Mouse (Mus musculus) spleen, embryonic (tissue): ENCODE measurements around the gene Mylk2.

Experiments
- CTCF ChIA-PET: fragments of 350-600 bp; sonication (Branson Sonifier 250); formaldehyde crosslinking; loops from one replicate; lab custom pipeline; 2022; lab: Charles Lee

Gene Mylk2

DNA sequence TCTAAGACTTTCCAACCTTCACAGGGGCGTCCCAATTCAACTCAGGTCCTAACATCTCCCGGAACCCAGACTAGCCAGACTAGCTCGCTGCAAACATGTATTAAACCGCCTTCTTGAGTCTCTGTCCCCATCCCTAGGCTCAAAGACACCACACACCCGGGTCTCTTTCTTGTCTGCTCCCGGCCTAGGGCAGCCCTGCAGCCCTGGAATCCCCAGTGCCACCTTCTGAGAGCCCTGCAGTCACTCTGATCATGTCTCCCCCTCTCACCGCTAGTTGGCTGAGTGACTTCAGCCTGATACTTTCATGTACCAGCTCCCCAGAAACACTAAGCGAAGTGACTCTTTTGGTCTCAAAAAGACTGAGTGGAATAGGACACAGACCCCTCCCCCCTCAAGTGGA, 32.4 kb downstream of the Mylk2 start:
- CTCF ChIA-PET: no interaction called here

GRCm38 (mm10) chr2:152944013-152944412, 32.9 kb downstream of the Mylk2 start:
- CTCF ChIA-PET: no interaction called here

- CTCF ChIA-PET: no interaction called here
These were observed 35.9 kb downstream of the Mylk2 start for GRCm38 (mm10) chr2:152947098-152947497.

DNA sequence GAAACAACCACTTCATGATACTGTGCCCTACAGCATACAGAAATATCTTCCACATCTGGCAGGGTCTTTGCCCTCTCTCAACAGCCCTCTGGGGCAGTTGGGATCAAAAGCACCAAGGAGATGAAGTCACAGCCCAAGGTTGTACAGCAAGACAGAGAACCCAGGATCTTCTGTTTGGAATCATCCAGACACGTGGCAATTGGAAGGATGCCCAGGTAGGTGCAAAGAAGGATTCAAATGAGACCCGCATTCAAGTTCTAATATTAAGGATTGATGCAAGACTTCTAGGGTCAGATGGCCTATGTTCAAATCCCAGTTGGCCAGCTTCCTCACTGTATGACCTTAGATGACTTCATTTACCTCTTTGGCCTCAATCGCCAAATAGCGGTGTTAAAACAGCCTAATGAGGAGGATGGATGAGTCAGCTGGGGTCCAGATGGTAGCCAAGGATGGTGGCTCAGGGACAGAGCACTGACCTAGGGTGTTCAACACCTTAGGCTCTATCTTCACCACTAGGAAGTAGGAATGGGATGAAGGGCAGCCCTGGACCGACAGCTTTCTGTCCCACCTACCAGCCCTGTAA, 37.4 kb downstream of the Mylk2 start:
- CTCF ChIA-PET: no interaction called here

DNA sequence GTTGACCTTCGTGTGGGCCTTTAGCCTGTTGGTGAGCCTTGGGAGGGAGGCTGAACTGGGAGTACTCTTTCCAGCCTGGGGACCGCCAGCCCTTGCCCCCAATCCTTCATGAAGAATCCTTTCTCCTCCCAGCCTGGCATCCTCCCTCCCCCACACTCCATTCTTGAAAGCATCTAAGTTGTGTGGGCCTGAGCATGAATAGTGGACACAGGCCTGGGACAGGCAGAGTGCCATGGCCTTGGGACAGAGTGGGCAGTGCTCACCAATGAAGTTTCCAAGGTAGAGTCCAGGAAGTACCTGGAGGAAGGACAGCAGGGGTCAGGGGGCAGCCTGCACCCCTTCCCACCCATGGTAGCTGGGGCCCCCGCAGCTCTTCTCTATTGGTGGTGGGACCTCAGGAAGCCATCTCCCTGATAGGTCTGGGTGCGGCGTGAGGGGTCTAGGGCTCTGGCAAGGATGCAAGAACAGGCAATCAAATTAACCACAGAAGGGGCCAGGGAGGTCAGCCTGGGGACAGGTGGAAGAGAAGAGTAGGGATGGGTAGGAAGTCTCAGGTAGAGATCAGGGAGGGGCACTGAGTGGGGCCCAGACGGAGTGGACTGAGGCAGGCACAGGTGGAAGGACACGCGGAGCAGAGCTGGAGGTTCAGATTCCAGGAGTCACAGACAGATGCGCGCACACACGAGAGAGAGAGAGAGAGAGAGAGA, 39.4 kb downstream of the Mylk2 start:
- CTCF ChIA-PET: interaction anchor here (0.6 kb wide), 1 partner anchor 293 kb away, joined by 4 read pairs; no protein-coding TSS in a partner anchor

- CTCF ChIA-PET: interaction anchor here (0.6 kb wide), 1 partner anchor 294 kb away, joined by 4 read pairs; no protein-coding TSS in a partner anchor
These were observed 40.1 kb downstream of the Mylk2 start, which contains the start of gene Dusp15 for GRCm38 (mm10) chr2:152951065-152951849. Dusp15 (minus strand) TSS chr2:152951698.

DNA sequence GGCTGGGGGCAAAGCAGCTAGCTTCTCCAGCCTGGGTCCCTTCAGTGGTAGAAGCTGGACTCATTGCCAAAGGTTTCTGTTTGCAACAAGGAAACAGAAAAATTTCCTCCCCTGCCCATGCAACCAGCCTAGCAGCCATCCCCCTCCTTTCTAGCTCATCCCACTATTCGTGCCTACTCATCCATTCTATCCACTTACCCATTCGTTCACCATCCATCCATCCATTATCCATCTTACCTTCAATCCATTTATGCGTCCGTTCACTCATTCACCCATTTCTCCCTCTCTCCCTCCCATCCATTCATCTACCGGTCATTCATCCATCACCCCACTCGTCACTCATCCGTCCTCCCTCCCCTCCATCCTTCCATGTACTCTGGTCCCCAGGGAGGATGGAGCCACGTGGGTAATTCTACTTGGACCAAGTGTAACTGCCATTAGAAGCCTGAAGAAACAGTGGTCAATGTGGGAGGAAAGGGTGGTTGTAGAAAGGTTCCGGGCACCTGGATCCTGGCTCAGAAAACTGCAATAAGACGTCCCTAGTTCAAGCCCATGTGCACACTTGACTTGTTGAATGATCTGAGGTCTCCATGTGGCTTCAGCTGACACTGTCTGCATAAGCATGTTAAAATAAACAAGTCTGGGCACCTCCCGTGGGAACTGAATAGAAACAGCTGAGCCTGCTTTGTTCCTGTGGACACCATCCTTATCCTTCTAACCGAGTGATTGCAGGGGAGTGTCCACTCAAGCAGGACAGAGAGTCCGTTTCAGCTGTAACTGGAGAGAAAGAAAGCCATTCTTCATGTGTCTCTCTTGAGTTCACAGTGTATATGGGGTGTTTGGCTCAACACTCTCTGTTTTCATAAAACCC, 40.9 kb downstream of the Mylk2 start:
- CTCF ChIA-PET: no interaction called here

DNA sequence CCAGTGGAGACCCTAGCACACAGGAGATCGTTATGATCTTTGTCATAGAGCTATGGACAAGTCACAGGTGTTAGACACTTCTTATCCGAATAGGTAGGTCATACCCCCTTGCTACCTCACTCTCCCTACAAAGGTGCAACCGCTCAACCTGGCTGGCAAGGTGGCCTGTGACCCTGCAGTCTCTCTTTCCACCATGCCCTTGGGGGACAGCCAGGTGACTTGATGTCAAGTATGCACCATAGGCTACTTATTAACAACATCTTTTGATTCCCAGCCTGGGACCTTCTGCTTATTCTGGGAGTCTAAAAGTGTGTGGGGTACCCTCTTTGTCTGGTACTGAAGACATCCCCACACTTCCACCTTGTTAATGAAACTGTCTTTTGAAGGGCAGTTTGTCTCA, 47.0 kb downstream of the Mylk2 start:
- CTCF ChIA-PET: no interaction called here

- CTCF ChIA-PET: no interaction called here
These were observed 51.1 kb downstream of the Mylk2 start, which contains the start of gene Ttll9 for GRCm38 (mm10) chr2:152962091-152962793. Ttll9 (plus strand) TSS chr2:152962485.

- CTCF ChIA-PET: no interaction called here
These were observed 54.4 kb downstream of the Mylk2 start for GRCm38 (mm10) chr2:152965555-152965954.
